Mouse (Mus musculus) limb, embryonic 15.5 days (tissue): ENCODE results near the gene Cd79b. TPM values are rescaled to one million over a fixed set of nuclear protein-coding genes. Genes with fewer than 3 reads are reported as not detected.

Source experiments
- ATAC-seq: fragments of 200-750 bp; cut with Nextera tagmentation; 2 replicates; pipeline ENCODE4 v1.8.0; 2017; ENCODE audit warnings: low read depth, moderate TSS enrichment; ENCODE audit not compliant: insufficient number of reproducible peaks, low FRiP score, low TSS enrichment
- H3K27ac ChIP-seq: fragments of 300-500 bp; sonication (generic); 2 replicates; pipeline ENCODE4 v1.5.1; 2015; ENCODE audit warnings: moderate library complexity, mild to moderate bottlenecking, inconsistent platforms
- H3K27me3 ChIP-seq: fragments of 300-500 bp; sonication (generic); 2 replicates; pipeline ENCODE4 v1.6.1; 2015; ENCODE audit warnings: inconsistent platforms
- H3K36me3 ChIP-seq: fragments of 300-500 bp; sonication (generic); 2 replicates; pipeline ENCODE4 v1.6.1; 2015; ENCODE audit warnings: inconsistent platforms
- H3K4me1 ChIP-seq: fragments of 300-500 bp; sonication (generic); 2 replicates; pipeline ENCODE4 v1.6.1; 2015; ENCODE audit warnings: inconsistent platforms
- H3K4me2 ChIP-seq: fragments of 300-500 bp; sonication (generic); 2 replicates; pipeline ENCODE4 v1.6.1; 2015; ENCODE audit warnings: mild to moderate bottlenecking, inconsistent platforms
- H3K4me3 ChIP-seq: fragments of 300-500 bp; sonication (generic); 2 replicates; pipeline ENCODE4 v1.5.1; 2015; ENCODE audit warnings: mild to moderate bottlenecking, inconsistent platforms
- H3K9ac ChIP-seq: fragments of 300-500 bp; sonication (generic); 2 replicates; pipeline ENCODE4 v1.6.1; 2015; ENCODE audit warnings: inconsistent platforms
- H3K9me3 ChIP-seq: fragments of 300-500 bp; sonication (generic); 2 replicates; pipeline ENCODE4 v1.6.1; 2016; ENCODE audit warnings: inconsistent platforms
- WGBS: fragments of 180-500 bp; shearing (Covaris S2); methylation state at CpG from one replicate; pipeline ENCODE4 v1.1.7; 2015; 5-methylcytosine and 5-hydroxymethylcytosine counted together
- polyA plus RNA-seq: library from polyadenylated mRNA; unstranded; fragments of >200 nt; fragmentation: Nextera tagmentation; extraction: Ambion mirVana; gene quantifications from 2 replicates; pipeline ENCODE4 v1.2.1, GENCODE M21; 2015

Cd79b gene
- polyA plus RNA-seq, 1 experiment from 2014 or later = 3.7 TPM

- Histone ChIP-seq H3K27me3 (no peaks in the 10 kb centered on the region), H3K9ac (no peak overlapping the region), H3K27ac (no peak overlapping the region), H3K4me2 (no peak overlapping the region), H3K4me1 (peaks cover 40% of the 10 kb centered on the region), H3K9me3 (no peaks in the 10 kb centered on the region), H3K4me3 (no peak overlapping the region), H3K36me3 (no peaks in the 10 kb centered on the region)
- ATAC-seq = no peak
- 38% methylated on average over 1 of the region's 1 CpGs for WGBS
Observed at GRCm38 (mm10) chr11:106316416-106316815, 1.9 kb upstream of the Cd79b start.

GRCm38 (mm10) chr11:106313533-106313932 is 1.0 kb downstream of the Cd79b start:
- H3K9ac ChIP-seq = no peak overlapping the region
- H3K27ac ChIP-seq = no peak overlapping the region
- no peaks in the 10 kb centered on the region for H3K9me3 ChIP-seq
- H3K27me3 ChIP-seq = no peaks in the 10 kb centered on the region
- 35% methylated on average over 5 of the region's 5 CpGs for WGBS
- no peaks in the 10 kb centered on the region for H3K36me3 ChIP-seq
- no peak overlapping the region for H3K4me3 ChIP-seq
- H3K4me2 ChIP-seq = no peak overlapping the region
- peaks cover 37% of the 10 kb centered on the region for H3K4me1 ChIP-seq
- ATAC-seq = no peak

- Histone ChIP-seq H3K27ac (no peak overlapping the region), H3K36me3 (no peaks in the 10 kb centered on the region), H3K9me3 (no peaks in the 10 kb centered on the region), H3K4me1 (peaks cover 15% of the 10 kb centered on the region), H3K4me2 (no peak overlapping the region), H3K4me3 (no peak overlapping the region), H3K9ac (no peak overlapping the region), H3K27me3 (no peaks in the 10 kb centered on the region)
- ATAC-seq = no peak
- WGBS = 70% methylated on average over 5 of the region's 5 CpGs
Observed at GRCm38 (mm10) chr11:106310123-106310522, 4.4 kb downstream of the Cd79b start.

GRCm38 (mm10) chr11:106308162-106308561 is 6.4 kb downstream of the Cd79b start:
- H3K4me3 ChIP-seq = no peak overlapping the region
- H3K9me3 ChIP-seq = no peaks in the 10 kb centered on the region
- WGBS = 84% methylated on average over 11 of the region's 11 CpGs
- H3K4me1 ChIP-seq = peaks cover 5% of the 10 kb centered on the region; the same call in 1 of the 2 replicates
- H3K4me2 ChIP-seq = no peak overlapping the region
- no peak overlapping the region for H3K9ac ChIP-seq
- ATAC-seq = no peak
- H3K36me3 ChIP-seq = no peaks in the 10 kb centered on the region
- H3K27ac ChIP-seq = no peak overlapping the region
- H3K27me3 ChIP-seq = no peaks in the 10 kb centered on the region

- 58% methylated on average over 5 of the region's 5 CpGs for WGBS
- Histone ChIP-seq H3K4me1 (0 out of 2 replicates have a peak, but pooled peaks cover 3% of the 10 kb centered on the region), H3K9ac (no peak overlapping the region), H3K27me3 (no peaks in the 10 kb centered on the region), H3K4me2 (no peak overlapping the region), H3K36me3 (no peaks in the 10 kb centered on the region), H3K9me3 (no peaks in the 10 kb centered on the region), H3K4me3 (no peak overlapping the region), H3K27ac (no peak overlapping the region)
- ATAC-seq = no peak
Observed at GRCm38 (mm10) chr11:106307432-106307831, 7.1 kb downstream of the Cd79b start.

GRCm38 (mm10) chr11:106306758-106307157 is 7.8 kb downstream of the Cd79b start:
- Histone ChIP-seq H3K36me3 (no peaks in the 10 kb centered on the region), H3K27me3 (no peaks in the 10 kb centered on the region), H3K9ac (no peak overlapping the region), H3K9me3 (no peaks in the 10 kb centered on the region), H3K4me3 (no peak overlapping the region), H3K27ac (no peak overlapping the region), H3K4me2 (no peak overlapping the region), H3K4me1 (0 out of 2 replicates have a peak, but pooled peaks cover 3% of the 10 kb centered on the region)
- 83% methylated on average over 9 of the region's 9 CpGs for WGBS
- ATAC-seq = no peak

GRCm38 (mm10) chr11:106306065-106306385 is 8.5 kb downstream of the Cd79b start:
- Histone ChIP-seq H3K9ac (no peak overlapping the region), H3K4me1 (0 out of 2 replicates have a peak, but pooled peaks cover 3% of the 10 kb centered on the region), H3K9me3 (no peaks in the 10 kb centered on the region), H3K36me3 (no peaks in the 10 kb centered on the region), H3K27me3 (no peaks in the 10 kb centered on the region), H3K4me2 (no peak overlapping the region), H3K27ac (no peak overlapping the region), H3K4me3 (no peak overlapping the region)
- WGBS = 84% methylated on average over 3 of the region's 3 CpGs
- ATAC-seq = no peak

GRCm38 (mm10) chr11:106305348-106306064 is 9.1 kb downstream of the Cd79b start:
- no peak for ATAC-seq
- no peaks in the 10 kb centered on the region for H3K27me3 ChIP-seq
- no peaks in the 10 kb centered on the region for H3K9me3 ChIP-seq
- H3K4me1 ChIP-seq = 0 out of 2 replicates have a peak, but pooled peaks cover 3% of the 10 kb centered on the region
- no peaks in the 10 kb centered on the region for H3K36me3 ChIP-seq
- H3K9ac ChIP-seq = no peak overlapping the region
- no peak overlapping the region for H3K4me2 ChIP-seq
- H3K27ac ChIP-seq = no peak overlapping the region
- WGBS = 72% methylated on average over 10 of the region's 10 CpGs
- no peak overlapping the region for H3K4me3 ChIP-seq

GRCm38 (mm10) chr11:106302634-106303033 is 11.9 kb downstream of the Cd79b start:
- Histone ChIP-seq H3K27ac (no peak overlapping the region), H3K4me1 (no peaks in the 10 kb centered on the region), H3K36me3 (no peaks in the 10 kb centered on the region), H3K9ac (no peak overlapping the region), H3K27me3 (no peaks in the 10 kb centered on the region), H3K9me3 (no peaks in the 10 kb centered on the region), H3K4me3 (no peak overlapping the region), H3K4me2 (no peak overlapping the region)
- 10% methylated on average over 2 of the region's 2 CpGs for WGBS
- ATAC-seq = no peak

- H3K4me2 ChIP-seq = no peak within 1 kb of the TSS
- no peak within 1 kb of the TSS for H3K27ac ChIP-seq
- H3K4me1 ChIP-seq = no peaks in the 10 kb centered on the region
- no peak within 1 kb of the TSS for H3K9ac ChIP-seq
- ATAC-seq = no peak
- no peaks in the 10 kb centered on the region for H3K9me3 ChIP-seq
- no peak within 1 kb of the TSS for H3K4me3 ChIP-seq
- H3K27me3 ChIP-seq = no peaks in the 10 kb centered on the region
- WGBS = 74% methylated on average over 9 of the region's 9 CpGs
- H3K36me3 ChIP-seq = no peaks in the 10 kb centered on the region
Observed at GRCm38 (mm10) chr11:106301765-106302164, 12.8 kb downstream of the Cd79b start, which contains the start of gene Gh. Gene Gh (minus strand): TSS chr11:106301865.

- 89% methylated on average over 2 of the region's 2 CpGs for WGBS
- Histone ChIP-seq H3K9me3 (no peaks in the 10 kb centered on the region), H3K4me1 (peaks cover 11% of the 10 kb centered on the region; the same call in 1 of the 2 replicates), H3K4me3 (no peak overlapping the region), H3K27ac (no peak overlapping the region), H3K4me2 (no peak overlapping the region), H3K27me3 (no peaks in the 10 kb centered on the region), H3K36me3 (no peaks in the 10 kb centered on the region), H3K9ac (no peak overlapping the region)
- ATAC-seq = no peak
Observed at GRCm38 (mm10) chr11:106291861-106292260, 22.7 kb downstream of the Cd79b start.

- ATAC-seq = no peak
- H3K9me3 ChIP-seq = no peaks in the 10 kb centered on the region
- no peaks in the 10 kb centered on the region for H3K36me3 ChIP-seq
- H3K4me1 ChIP-seq = peaks cover 19% of the 10 kb centered on the region
- no peak overlapping the region for H3K4me3 ChIP-seq
- no peak overlapping the region for H3K27ac ChIP-seq
- no peak overlapping the region for H3K4me2 ChIP-seq
- H3K27me3 ChIP-seq = no peaks in the 10 kb centered on the region
- H3K9ac ChIP-seq = no peak overlapping the region
- 86% methylated on average over 5 of the region's 5 CpGs for WGBS
Observed at GRCm38 (mm10) chr11:106290376-106290775, 24.2 kb downstream of the Cd79b start.
